Mouse (Mus musculus): Measurements from ENCODE around the gene Tamm41.

DNA sequence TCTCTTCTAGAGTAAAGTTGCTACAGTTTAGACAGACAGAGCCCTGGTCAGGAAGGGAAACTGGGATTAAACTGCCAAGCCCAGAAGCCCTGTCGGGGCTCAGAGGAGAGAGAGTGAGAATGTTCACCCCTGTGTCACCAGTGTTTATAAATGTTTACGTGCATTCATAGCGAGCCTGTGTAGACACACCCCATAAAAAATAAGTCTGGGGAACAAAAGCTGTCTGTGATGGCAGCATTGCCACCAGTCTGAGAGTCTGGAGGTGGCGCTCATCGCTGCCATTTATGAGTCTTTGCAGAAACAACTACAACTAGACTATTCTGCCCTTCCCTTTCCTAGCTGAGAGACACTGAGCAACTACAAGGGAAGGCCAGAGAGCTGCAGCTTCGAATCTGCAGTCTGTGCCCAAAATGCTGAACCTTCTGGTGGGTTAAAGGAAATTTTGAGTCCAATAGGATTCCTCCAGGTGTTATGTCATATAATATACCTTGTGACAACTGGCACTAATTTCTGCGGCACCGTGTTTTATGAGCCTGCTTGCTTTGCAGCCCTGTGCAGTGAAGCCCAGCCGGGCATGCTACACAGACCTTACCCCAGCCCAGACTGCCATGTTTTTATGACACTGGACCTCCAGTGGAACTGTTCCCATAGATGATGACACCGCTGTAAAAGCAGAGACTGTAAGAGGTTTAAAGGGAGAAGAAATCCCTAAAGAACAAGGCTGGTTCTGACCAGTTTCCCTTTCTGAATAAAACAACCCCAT, 79.2 kb downstream of the Tamm41 start:
- TF ChIP-seq GATA1 (IDR thresholded peaks at IDR 0.05; ENCODE audit: borderline replicate concordance, low read length) (no peak), FLI1 (IDR thresholded peaks at IDR 0.05; ENCODE audit: low read length) (no peak)

Data from megakaryocyte, embryonic 14.5 days (primary cell).